Mouse (Mus musculus): Measurements from ENCODE around the gene Klf13. TPM values are rescaled to one million over a fixed set of nuclear protein-coding genes. Genes with fewer than 3 reads are reported as not detected.

Gene Klf13
- total RNA-seq, 2 experiments from 2014 or later, result 129 to 136 TPM

DNA sequence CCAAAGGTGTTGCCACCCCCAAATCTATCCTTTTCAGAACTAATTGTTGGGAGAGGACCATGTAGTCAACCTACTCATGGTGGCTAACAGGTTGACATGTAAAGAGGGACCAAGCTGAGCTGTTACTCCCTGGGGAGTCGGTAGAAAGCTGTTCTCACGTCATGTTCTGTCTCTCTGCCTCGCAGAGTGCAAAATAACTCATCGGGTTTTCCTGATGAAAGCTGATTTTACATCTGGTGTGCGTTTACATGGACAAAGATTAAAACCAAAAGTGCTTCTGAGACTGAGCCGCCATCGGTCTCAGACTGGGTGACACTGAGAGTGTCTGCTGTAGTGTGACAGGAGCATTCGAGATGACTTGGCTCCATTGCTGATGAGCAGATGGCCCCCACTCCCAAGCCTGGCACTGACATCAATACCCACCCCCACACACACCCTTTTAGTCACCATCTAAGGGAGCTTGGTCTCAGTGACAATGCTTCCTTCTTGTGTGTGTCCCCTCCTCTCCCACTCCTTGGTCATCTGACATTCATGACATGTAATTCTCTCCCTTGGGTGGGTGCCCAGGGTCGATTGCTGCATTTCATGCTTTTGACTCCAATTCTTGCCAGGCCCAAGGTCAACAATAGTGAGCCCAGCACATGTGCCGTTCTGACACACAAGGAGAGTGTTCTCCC is 12.4 kb upstream of the Klf13 start:
- DNase-seq (ENCODE audit: low spot score in 2 of 2), result peak; percentile 68 to 71

DNA sequence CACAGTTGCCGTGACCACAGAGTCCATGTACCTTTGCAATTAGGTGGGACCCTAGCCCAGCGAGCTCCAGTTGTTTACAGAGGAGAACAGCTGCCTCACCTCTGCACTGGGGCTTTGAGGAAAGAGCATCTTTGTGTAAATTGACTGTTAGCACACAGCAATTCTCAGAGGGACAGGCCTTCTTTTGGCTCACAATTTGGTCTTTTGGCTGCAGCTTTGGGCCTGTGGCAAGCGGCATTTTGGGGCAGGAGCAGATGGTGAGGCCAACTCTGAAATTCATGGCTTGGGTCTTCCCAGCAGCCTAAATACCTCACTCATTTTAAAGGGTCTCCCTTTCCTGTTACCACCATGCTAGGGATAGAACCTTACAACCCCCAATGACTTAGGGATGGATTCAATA is 10.5 kb upstream of the Klf13 start:
- no peak for DNase-seq (ENCODE audit: low spot score in 2 of 2)

DNA sequence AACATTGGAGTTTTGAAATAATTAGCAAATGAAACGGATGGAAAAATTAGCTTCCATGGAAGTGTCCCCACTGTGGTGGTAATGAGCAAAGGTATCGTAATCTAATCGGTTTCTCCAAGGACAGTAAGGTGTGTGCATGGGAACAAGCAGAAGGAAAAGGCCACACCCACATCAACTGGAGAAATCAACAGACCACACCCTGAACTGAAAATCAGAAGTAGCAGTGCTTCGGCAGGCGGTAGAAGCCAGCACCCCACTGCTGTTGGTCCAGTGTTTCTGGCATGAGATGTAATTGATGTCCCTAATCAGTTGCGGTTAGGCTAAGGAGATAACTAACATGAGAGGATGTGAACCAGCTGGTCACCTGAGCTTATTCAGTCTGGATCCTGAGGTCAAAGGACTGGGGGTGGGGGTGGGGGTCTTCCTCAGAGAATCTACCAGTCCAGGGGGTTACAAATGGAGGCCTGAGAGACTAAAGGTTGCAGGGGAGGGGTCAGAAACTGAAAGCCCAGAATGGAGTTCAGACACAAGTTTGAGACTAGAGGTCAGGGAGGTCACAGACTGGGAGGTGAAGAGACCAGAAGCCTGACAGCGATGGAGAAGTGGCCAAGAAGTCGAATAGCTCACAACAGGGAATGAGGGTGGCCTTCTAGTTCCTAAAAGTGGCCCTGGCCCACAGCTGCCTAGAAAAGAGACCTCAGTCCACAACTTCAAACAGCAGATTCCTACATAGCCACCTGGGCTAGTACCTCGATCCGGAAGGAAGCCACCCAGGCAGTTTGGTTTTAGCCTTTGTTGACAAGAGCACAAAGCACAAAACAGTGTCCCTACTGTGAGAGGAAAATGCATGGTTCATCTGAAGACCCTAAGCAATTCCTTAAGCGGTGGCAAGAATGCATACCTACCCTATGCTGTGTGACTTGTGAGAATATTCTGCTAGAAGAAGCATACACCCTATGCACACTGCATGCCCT is 9.1 kb upstream of the Klf13 start:
- DNase-seq (ENCODE audit: low spot score in 2 of 2), result no peak

DNA sequence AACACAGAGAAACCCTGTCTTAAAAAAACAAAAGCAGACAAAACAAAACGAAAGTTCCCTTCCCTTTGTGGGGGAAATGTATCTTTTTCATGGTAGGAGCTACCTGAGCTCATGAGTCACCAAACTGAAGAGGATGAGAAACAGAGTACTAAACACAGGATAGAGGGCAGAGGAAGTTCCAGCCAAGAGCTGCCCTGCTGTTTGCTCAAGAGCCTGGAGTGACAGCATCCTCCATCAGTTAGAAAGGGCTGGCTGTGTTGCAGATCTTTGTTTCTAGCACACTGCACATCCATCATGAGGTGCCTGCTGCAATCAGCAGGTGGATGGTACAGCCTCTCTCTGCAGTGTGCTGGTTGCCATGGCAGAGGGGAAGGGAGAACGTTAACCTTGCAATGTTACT is 5.2 kb upstream of the Klf13 start:
- no peak for DNase-seq (ENCODE audit: low spot score in 2 of 2)

DNA sequence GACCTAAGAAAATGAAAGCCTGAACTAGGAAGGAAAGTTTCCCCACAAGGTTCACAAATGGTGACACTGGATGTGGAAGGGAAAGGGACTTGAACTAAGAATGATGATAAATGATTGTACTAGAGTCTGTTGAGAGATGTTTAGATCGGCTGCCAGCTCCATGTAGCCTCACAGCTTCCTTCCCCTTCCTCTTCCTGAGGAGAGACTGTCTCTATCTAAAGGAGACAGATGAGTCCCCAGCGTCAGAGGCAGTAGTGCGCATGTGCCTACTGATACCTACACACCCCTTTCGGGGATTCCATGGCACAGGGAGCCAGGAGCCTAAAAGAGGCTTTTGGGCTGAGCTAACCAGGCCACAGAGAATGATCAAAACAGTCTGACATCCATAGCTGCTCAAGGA is 2.8 kb upstream of the Klf13 start:
- DNase-seq (ENCODE audit: low spot score in 2 of 2), result no peak

DNA sequence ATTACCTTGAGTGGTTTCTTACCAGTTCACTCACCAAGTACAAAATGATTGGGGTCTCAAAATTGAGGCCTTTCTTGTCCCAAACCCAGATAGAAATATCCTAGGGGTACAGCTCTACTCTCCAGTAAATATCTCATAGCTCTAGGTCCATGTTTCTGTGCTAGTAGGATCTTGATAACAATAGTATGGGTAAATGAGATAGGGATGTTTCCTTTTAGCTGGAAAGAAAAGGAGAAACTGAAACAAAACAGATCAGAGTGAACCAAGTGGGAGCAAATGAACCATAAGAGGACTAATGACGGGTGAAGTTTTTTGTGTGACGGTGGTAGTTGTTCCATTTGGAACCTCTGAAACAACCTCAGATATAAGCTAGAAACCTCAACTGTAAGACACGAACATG is 2.3 kb upstream of the Klf13 start:
- DNase-seq (ENCODE audit: low spot score in 2 of 2), result no peak

DNA sequence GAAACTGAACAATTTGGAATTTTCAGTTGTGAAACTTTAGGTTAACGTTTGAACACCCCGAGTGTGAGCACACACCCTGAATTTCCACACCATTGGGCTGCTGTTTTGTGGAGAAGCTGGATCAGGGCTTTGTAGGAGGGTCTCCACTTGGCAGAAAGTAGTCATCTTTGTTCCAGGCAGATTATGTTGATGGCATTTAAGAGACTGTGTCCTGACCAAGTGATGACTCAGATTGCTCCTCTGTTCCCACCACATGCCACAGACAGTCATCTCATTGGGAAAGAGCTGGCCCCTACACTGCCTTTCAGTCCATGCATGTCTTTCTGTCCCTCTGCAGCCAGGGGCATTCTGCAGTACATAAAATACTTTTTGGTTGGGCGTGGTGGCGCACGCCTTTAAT is 1.6 kb upstream of the Klf13 start:
- DNase-seq (ENCODE audit: low spot score in 2 of 2), result no peak

DNA sequence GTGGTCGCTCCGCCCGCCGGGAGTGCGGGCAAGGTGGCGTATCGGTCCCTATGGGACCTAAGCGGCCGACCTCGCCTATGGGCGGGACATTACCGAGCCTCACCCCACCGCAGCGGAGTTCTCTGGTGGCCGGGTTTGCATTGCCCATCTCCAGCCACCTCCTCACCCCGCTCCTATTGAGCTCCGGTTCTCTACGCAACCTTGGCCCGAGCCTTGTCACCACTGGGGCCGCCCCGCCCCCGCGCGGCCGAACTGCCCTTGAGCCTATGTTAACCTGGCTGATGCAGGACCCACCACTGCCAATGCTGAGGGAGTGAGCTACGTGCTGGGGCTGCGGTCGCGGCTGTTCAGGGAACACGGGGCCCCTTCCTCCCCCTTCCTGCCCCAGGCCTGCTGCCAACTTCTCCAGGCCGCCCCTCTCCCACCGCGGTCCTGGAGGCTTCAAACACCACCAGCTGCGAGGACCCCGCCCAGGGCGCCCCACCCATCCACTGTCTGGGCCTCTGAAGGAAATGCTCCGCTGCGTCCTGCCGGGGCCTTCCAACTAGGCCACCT is 759 bp upstream of the Klf13 start:
- DNase-seq (ENCODE audit: low spot score in 2 of 2), result no peak

DNA sequence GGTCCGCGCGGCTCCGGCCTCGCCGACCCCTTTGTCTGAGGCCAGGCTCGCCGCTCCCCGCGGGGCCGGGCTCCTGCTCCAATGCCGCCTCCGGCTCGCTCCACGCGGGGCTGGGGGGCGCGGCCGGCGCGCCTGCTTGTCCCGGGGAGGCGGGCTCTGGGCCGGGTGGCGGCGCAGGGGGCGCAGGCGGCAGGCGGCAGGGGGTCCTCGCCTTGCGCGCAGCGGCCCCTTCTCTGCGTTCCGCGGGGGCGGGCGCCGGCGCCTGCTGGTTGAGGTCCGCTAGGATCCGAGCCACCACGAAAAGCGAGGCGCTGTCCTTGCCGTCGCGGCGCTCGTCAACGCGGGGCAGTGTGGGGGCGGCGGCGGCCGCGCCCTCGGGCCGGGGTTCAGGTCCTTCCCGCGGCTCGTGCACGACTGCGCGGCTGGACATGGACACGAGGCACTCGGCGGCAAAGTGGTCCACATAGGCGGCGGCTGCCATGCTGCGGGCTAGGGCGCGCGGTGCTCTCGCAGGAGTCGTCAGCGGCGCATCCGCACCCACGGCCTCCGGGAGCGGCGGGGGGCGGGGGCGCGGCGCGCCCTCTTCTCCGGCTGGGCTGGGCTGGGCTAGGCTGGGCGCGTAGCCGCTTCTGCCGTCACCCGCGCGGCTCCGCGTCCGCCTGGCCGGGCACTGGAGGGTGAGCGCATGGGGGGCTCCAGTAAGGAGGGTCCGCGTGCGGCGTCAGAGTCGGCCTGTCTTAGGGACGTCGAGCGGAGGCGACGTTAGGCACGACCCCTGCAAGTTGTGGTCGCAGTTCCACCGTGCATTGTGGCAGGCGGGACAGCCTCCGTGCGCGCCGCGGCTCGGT is 425 bp downstream of the Klf13 start:
- no peak for DNase-seq (ENCODE audit: low spot score in 2 of 2)

DNA sequence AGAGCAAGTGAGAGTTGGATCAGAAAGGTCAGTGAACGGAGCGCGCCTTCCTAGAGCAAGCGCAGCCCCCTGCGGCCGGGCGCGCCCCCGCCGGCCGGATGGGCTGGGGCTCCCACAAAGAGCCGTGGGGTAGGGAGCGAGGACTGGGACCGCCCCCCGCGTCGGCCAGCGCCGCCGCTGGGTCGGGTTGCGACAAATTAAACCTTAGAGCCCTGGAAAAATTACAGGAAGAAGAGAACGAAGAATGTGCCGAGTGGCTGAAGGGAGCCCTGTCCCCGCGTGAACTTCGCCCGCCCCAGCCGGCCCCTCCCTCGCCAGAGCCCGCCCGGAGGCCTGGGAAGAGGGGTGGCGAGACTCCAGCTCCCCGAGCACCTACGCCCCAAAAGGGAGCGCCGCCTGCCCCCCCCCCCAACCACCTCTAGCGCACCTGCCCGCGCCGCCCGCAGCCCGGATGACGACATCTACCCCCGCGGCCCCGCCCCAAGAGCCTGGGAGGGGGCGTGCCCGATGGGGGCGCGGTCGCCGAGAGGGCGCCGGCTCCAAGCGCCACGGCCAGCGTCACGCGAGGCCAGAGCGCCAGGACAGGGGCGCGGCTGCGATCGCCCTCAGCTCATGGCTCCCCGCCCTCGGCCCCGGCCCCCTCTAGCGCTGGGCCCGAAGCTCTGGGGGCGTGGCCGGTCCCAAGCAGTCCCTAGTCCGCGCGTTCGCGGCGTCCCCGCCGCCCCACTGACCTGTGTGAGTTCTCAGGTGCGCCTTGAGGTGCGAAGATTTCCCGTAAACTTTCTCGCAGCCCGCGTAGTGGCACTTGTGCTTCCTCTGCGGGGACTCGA is 1.3 kb downstream of the Klf13 start:
- DNase-seq (ENCODE audit: low spot score in 2 of 2), result peak; percentile 67 to 76

DNA sequence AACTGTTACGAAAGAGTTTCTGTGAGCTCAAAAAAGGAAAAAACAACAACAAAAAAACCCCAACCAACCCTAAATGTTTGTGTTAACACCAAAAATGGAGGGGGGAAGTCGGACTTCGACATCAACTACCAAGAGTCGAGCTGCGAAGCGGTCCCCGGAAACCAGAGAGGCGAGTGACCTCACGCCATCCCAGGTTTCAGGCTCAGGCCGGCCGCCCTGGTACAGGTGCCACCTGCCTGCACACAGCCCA is 1.8 kb downstream of the Klf13 start:
- no peak for DNase-seq (ENCODE audit: low spot score in 2 of 2)

DNA sequence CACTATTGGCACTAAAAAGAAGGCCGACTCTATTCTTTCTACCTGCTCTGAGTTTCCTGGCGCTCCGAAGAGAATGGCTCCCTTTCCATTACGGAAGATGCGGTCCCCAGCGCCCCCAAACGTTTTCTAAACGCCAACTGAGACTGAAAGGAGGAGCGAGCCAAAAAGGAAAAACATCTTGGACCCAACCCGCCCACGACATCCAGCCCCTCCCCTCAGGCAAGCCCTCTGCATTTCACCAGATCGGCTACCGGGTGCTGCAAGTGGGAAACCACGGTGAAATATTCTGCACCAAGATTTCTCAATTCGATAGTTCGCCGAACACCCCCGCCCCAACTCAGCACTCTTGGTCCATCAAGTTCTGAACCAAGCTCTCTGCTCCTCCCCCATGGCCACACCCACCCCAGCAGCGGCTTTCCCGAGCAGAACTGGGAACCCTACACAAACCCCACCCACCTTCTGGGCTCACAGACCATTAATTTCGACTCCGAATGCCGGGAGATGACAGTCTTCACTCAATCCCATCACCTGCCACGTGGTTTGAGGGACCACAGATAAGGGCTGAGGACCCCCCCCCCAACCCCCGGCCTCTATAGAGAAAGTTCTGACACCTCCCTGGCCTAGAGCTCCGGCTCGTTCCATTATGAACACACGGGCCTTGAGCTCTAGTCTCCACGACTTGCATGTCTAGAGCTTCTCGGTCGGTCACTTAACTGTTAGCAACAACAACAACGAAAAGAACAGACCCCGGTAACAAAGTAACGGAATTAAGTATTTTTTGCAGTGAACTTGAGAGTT is 2.3 kb downstream of the Klf13 start:
- peak; percentile 72 to 79 for DNase-seq (ENCODE audit: low spot score in 2 of 2)

DNA sequence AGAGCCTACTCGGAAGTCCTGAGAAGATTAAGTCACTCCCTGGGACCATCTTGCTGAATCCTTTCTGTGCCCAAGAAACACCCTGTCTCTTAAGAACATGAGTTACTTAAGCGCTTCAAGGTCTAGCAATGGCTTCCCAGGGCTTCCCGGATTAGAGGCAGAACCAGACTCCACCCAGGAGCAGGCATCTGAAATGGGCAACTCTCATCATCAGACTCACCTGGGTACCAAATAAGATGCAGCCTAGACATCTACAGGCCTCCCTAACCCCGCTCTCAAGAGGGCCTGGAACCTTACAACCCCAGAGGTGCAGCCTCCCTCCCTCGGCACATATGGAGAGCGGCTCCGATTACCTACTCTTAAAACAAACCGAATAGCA is 2.9 kb downstream of the Klf13 start:
- no peak for DNase-seq (ENCODE audit: low spot score in 2 of 2)

DNA sequence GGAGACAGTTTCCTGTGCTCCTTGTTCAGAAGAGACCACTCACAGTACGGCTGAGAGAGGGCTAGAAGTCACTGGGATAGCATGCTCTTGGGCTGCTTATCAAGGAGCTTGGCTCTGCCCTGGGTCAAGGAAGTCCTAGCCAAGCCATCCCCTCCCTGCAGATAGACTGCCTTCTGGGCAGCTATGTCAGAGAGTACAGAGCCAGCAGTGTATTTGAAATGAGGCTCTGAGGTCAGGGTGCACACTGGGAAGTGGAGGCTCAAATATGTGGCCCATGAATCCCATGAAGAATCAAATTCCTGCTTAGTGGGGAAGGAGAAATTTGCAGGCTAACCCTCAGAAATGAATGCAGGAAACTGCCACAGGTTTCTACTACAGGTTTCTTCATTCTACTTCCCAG is 4.2 kb downstream of the Klf13 start:
- DNase-seq (ENCODE audit: low spot score in 2 of 2), result no peak

DNA sequence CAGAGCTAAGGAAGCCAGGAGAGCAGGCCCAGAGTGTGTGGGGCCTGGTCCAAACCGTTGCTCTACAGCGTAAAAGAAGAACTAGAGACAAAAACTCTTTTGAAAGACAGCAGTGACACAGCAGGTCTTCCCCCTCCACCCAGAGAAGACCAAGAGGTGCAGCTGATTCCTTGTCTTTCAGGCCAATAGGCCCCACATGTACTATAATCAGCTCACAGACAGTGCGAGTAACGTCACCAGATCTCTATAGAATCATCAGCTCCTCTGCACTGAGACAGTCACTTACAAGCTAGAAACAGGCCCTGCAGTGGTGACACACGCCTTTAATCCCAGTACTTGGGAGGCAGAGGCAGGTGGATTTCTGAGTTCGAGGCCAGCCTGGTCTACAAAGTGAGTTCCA is 4.8 kb downstream of the Klf13 start:
- no peak for DNase-seq (ENCODE audit: low spot score in 2 of 2)

DNA sequence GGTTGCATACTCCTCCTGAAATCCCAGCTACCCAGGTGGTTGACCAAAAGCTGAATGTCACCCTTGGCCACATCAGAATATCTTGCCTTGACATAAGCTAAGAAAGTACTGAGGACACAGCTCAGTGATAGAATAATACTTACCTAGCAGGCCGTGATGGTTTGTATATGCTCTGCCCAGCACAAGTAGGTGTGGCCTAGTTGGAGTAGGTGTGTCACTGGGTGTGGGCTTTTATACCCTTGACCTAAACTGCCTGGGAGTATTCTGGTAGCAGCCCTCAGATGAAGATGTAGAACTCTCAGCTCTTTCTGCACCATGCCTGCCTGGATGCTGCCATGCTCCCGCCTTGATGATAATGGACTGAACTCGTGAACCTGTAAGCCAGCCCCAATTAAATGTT is 6.3 kb downstream of the Klf13 start:
- DNase-seq (ENCODE audit: low spot score in 2 of 2), result no peak

DNA sequence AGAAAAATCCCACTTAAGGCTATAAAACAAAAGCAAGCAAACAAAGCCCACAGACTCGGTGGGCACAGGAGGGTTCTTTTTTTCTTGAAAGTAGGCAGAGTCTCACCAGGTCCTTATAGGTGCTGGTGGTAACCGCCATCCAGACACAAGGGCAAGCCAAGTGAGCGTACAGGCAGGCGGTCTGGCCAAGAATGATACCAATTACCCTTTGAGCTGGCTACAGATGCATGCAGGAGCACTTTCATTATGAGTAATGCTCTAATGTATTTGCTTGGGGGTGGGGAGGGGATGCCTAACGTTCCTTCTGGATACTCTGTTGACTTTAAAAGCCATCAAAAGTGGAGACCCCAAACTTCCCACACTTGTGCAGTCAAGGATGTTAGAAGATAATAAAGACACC is 7.9 kb downstream of the Klf13 start:
- DNase-seq (ENCODE audit: low spot score in 2 of 2), result no peak

DNA sequence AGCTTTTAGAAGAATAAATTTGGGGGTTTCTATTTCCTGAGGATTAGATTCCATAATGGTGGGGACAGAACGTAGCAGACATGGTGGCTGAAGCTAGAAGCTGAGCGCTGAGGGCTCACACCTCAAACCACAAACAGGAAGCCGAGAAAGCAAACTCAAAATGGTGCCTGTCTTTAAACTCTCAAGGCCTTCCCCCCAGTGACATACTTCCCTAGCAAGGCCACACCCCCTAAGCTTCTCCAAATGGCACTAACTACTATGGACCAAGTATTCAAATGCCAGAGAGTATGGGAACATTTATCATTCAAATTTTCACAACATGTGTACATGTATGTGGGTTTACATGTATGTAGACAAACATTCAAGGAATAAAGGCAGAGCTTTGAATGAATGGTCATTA is 8.6 kb downstream of the Klf13 start:
- no peak for DNase-seq (ENCODE audit: low spot score in 2 of 2)

DNA sequence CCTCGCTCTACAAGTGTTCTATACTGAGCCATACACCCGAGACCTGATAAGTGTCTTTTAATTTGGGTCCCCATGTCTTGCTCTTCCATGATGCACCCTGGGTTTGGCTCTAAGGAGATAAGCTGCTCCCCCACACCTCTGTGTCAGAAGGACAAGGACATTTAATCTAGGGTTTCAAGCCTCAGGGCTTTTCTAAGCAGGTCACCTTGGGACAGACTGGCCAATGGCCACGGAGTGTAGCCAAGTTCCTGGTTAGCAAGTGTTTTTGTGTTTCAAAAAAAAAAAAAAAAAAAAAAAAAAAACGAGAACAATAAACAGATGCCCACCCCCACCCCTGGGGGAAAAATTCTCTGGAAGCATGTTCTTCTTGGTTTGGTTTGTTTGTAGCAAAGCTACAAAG is 9.6 kb downstream of the Klf13 start:
- no peak for DNase-seq (ENCODE audit: low spot score in 2 of 2)

DNA sequence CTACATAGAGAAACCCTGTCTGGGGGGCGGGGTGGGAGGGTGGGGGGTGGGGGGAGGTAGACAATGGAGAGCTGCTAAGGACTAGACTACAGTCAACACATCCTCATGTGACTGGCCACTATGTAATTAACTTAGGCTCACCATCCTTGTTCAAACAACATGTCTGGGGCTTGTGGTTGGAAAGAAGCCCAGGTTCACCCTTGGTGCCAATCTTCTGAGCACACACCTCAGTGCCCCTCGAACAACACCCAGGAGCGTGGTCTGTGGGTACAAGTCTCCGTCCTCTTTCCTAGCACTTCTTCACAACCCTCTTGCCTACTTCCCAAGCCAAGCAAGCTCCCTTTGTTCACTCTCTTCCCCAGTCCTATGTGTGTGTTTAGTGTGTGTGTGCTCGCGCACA is 11.6 kb downstream of the Klf13 start:
- DNase-seq (ENCODE audit: low spot score in 2 of 2), result no peak
